Mouse (Mus musculus): ENCODE measurements around the gene Ero1lb. TPM values are rescaled to one million over a fixed set of nuclear protein-coding genes. Genes with fewer than 3 reads are reported as not detected.
"Not testable (repeated sequence)": the region's sequence is repeated elsewhere in the genome, so short reads cannot be mapped to it uniquely, and the experiment has no call there.

Ero1lb gene
- polyA plus RNA-seq, 1 experiment from 2014 or later, result 11.7 TPM

- H3K4me1 ChIP-seq (replicated peaks; ENCODE audit: control insufficient read depth, insufficient read depth, low read length), result no peaks in the 10 kb centered on the region
- no peak overlapping the region for H3K9ac ChIP-seq (ENCODE audit: low read length)
- no peaks in the 10 kb centered on the region; the same call in 1 of the 2 replicates for H3K27me3 ChIP-seq (ENCODE audit: control insufficient read depth, insufficient read depth, low read length)
- no peaks in the 10 kb centered on the region for H3K36me3 ChIP-seq (ENCODE audit: control insufficient read depth, insufficient read depth, low read length)
- ATAC-seq (replicated peaks; ENCODE audit: low FRiP score) (no peak), DNase-seq (ENCODE audit: low spot score) (no peak)
- H3K4me2 ChIP-seq (ENCODE audit: low read depth, low read length, severe bottlenecking), result no peak overlapping the region
- no peak overlapping the region for H3K27ac ChIP-seq (ENCODE audit: low read depth, low read length)
- H3K4me3 ChIP-seq (ENCODE audit: low read depth, low read length), result no peak overlapping the region
- H3K9me3 ChIP-seq (ENCODE audit: control insufficient read depth, low read length), result no peaks in the 10 kb centered on the region
- WGBS, result 81% methylated on average over 4 of the region's 4 CpGs
Measured at GRCm38 (mm10) chr13:12562256-12562655, 3.4 kb upstream of the Ero1lb start.

- H3K4me3 ChIP-seq (ENCODE audit: low read depth, low read length), result no peak overlapping the region
- H3K9ac ChIP-seq (ENCODE audit: low read length), result no peak overlapping the region
- H3K27ac ChIP-seq (ENCODE audit: low read depth, low read length), result no peak overlapping the region
- no peak overlapping the region for H3K4me2 ChIP-seq (ENCODE audit: low read depth, low read length, severe bottlenecking)
- 96% methylated on average over 1 of the region's 1 CpGs for WGBS
- no peaks in the 10 kb centered on the region for H3K4me1 ChIP-seq (replicated peaks; ENCODE audit: control insufficient read depth, insufficient read depth, low read length)
- H3K36me3 ChIP-seq (ENCODE audit: control insufficient read depth, insufficient read depth, low read length), result no peaks in the 10 kb centered on the region
- ATAC-seq (replicated peaks; ENCODE audit: low FRiP score) (no peak), DNase-seq (ENCODE audit: low spot score) (no peak)
- no peaks in the 10 kb centered on the region; the same call in 1 of the 2 replicates for H3K27me3 ChIP-seq (ENCODE audit: control insufficient read depth, insufficient read depth, low read length)
- no peaks in the 10 kb centered on the region for H3K9me3 ChIP-seq (ENCODE audit: control insufficient read depth, low read length)
Measured at GRCm38 (mm10) chr13:12567936-12568335, 2.3 kb downstream of the Ero1lb start.

GRCm38 (mm10) chr13:12568597-12569469, 3.2 kb downstream of the Ero1lb start:
- Histone ChIP-seq H3K9ac (ENCODE audit: low read length) (no peak overlapping the region), H3K4me3 (ENCODE audit: low read depth, low read length) (no peak overlapping the region), H3K27me3 (ENCODE audit: control insufficient read depth, insufficient read depth, low read length) (no peaks in the 10 kb centered on the region), H3K27ac (ENCODE audit: low read depth, low read length) (no peak overlapping the region), H3K4me1 (replicated peaks; ENCODE audit: control insufficient read depth, insufficient read depth, low read length) (no peaks in the 10 kb centered on the region), H3K9me3 (ENCODE audit: control insufficient read depth, low read length) (no peaks in the 10 kb centered on the region), H3K4me2 (ENCODE audit: low read depth, low read length, severe bottlenecking) (no peak overlapping the region), H3K36me3 (ENCODE audit: control insufficient read depth, insufficient read depth, low read length) (no peaks in the 10 kb centered on the region)
- 74% methylated on average over 9 of the region's 9 CpGs for WGBS
- DNase-seq (ENCODE audit: low spot score) (no peak), ATAC-seq (replicated peaks; ENCODE audit: low FRiP score) (no peak)

- Histone ChIP-seq H3K4me3 (ENCODE audit: low read depth, low read length) (no peak overlapping the region), H3K36me3 (ENCODE audit: control insufficient read depth, insufficient read depth, low read length) (no peaks in the 10 kb centered on the region), H3K27ac (ENCODE audit: low read depth, low read length) (no peak overlapping the region), H3K9ac (ENCODE audit: low read length) (no peak overlapping the region), H3K27me3 (ENCODE audit: control insufficient read depth, insufficient read depth, low read length) (no peaks in the 10 kb centered on the region), H3K4me1 (replicated peaks; ENCODE audit: control insufficient read depth, insufficient read depth, low read length) (no peaks in the 10 kb centered on the region), H3K4me2 (ENCODE audit: low read depth, low read length, severe bottlenecking) (no peak overlapping the region), H3K9me3 (ENCODE audit: control insufficient read depth, low read length) (no peaks in the 10 kb centered on the region)
- WGBS, result 55% methylated on average over 7 of the region's 7 CpGs
- ATAC-seq (replicated peaks; ENCODE audit: low FRiP score) (no peak), DNase-seq (ENCODE audit: low spot score) (no peak)
Measured at GRCm38 (mm10) chr13:12569741-12570140, 4.1 kb downstream of the Ero1lb start.

GRCm38 (mm10) chr13:12574979-12575536, 9.4 kb downstream of the Ero1lb start:
- ATAC-seq (replicated peaks; ENCODE audit: low FRiP score) (no peak), DNase-seq (ENCODE audit: low spot score) (no peak)
- no peaks in the 10 kb centered on the region for H3K36me3 ChIP-seq (ENCODE audit: control insufficient read depth, insufficient read depth, low read length)
- 86% methylated on average over 9 of the region's 9 CpGs for WGBS
- no peaks in the 10 kb centered on the region for H3K4me1 ChIP-seq (replicated peaks; ENCODE audit: control insufficient read depth, insufficient read depth, low read length)
- no peak overlapping the region for H3K4me2 ChIP-seq (ENCODE audit: low read depth, low read length, severe bottlenecking)
- no peak overlapping the region for H3K4me3 ChIP-seq (ENCODE audit: low read depth, low read length)
- H3K27ac ChIP-seq (ENCODE audit: low read depth, low read length), result no peak overlapping the region
- no peaks in the 10 kb centered on the region for H3K27me3 ChIP-seq (ENCODE audit: control insufficient read depth, insufficient read depth, low read length)
- no peak overlapping the region for H3K9ac ChIP-seq (ENCODE audit: low read length)
- no peaks in the 10 kb centered on the region for H3K9me3 ChIP-seq (ENCODE audit: control insufficient read depth, low read length)

GRCm38 (mm10) chr13:12578145-12578544, 12.5 kb downstream of the Ero1lb start:
- Histone ChIP-seq H3K4me2 (ENCODE audit: low read depth, low read length, severe bottlenecking) (no peak overlapping the region), H3K4me1 (replicated peaks; ENCODE audit: control insufficient read depth, insufficient read depth, low read length) (no peaks in the 10 kb centered on the region), H3K9me3 (ENCODE audit: control insufficient read depth, low read length) (no peaks in the 10 kb centered on the region), H3K27ac (ENCODE audit: low read depth, low read length) (no peak overlapping the region), H3K9ac (ENCODE audit: low read length) (no peak overlapping the region), H3K36me3 (ENCODE audit: control insufficient read depth, insufficient read depth, low read length) (no peaks in the 10 kb centered on the region), H3K27me3 (ENCODE audit: control insufficient read depth, insufficient read depth, low read length) (no peaks in the 10 kb centered on the region), H3K4me3 (ENCODE audit: low read depth, low read length) (no peak overlapping the region)
- DNase-seq (ENCODE audit: low spot score) (no peak), ATAC-seq (replicated peaks; ENCODE audit: low FRiP score) (no peak)
- WGBS, result 90% methylated on average over 5 of the region's 5 CpGs

GRCm38 (mm10) chr13:12589003-12589402, 23.3 kb downstream of the Ero1lb start:
- no peak overlapping the region for H3K4me2 ChIP-seq (ENCODE audit: low read depth, low read length, severe bottlenecking)
- no peak overlapping the region for H3K4me3 ChIP-seq (ENCODE audit: low read depth, low read length)
- H3K9me3 ChIP-seq (ENCODE audit: control insufficient read depth, low read length), result no peaks in the 10 kb centered on the region
- DNase-seq (ENCODE audit: low spot score) (peak; percentile 86), ATAC-seq (replicated peaks; ENCODE audit: low FRiP score) (peak; percentile 72)
- no peaks in the 10 kb centered on the region for H3K36me3 ChIP-seq (ENCODE audit: control insufficient read depth, insufficient read depth, low read length)
- H3K4me1 ChIP-seq (replicated peaks; ENCODE audit: control insufficient read depth, insufficient read depth, low read length), result no peaks in the 10 kb centered on the region
- H3K9ac ChIP-seq (ENCODE audit: low read length), result no peak overlapping the region
- H3K27me3 ChIP-seq (ENCODE audit: control insufficient read depth, insufficient read depth, low read length), result no peaks in the 10 kb centered on the region
- 3% methylated on average over 3 of the region's 3 CpGs for WGBS
- no peak overlapping the region for H3K27ac ChIP-seq (ENCODE audit: low read depth, low read length)

GRCm38 (mm10) chr13:12597075-12597474, 31.4 kb downstream of the Ero1lb start:
- H3K36me3 ChIP-seq (ENCODE audit: control insufficient read depth, insufficient read depth, low read length); H3K4me3 ChIP-seq (ENCODE audit: low read depth, low read length); H3K4me1 ChIP-seq (replicated peaks; ENCODE audit: control insufficient read depth, insufficient read depth, low read length); H3K27ac ChIP-seq (ENCODE audit: low read depth, low read length); H3K27me3 ChIP-seq (ENCODE audit: control insufficient read depth, insufficient read depth, low read length); H3K4me2 ChIP-seq (ENCODE audit: low read depth, low read length, severe bottlenecking); DNase-seq (ENCODE audit: low spot score); ATAC-seq (replicated peaks; ENCODE audit: low FRiP score); H3K9me3 ChIP-seq (ENCODE audit: control insufficient read depth, low read length); H3K9ac ChIP-seq (ENCODE audit: low read length): not testable (repeated sequence)
- WGBS, result 76% methylated on average over 2 of the region's 4 CpGs

- not testable (repeated sequence) for H3K9ac ChIP-seq (ENCODE audit: low read length); H3K36me3 ChIP-seq (ENCODE audit: control insufficient read depth, insufficient read depth, low read length); H3K4me1 ChIP-seq (replicated peaks; ENCODE audit: control insufficient read depth, insufficient read depth, low read length); H3K27ac ChIP-seq (ENCODE audit: low read depth, low read length); ATAC-seq (replicated peaks; ENCODE audit: low FRiP score); H3K4me2 ChIP-seq (ENCODE audit: low read depth, low read length, severe bottlenecking); DNase-seq (ENCODE audit: low spot score); H3K4me3 ChIP-seq (ENCODE audit: low read depth, low read length); H3K9me3 ChIP-seq (ENCODE audit: control insufficient read depth, low read length); H3K27me3 ChIP-seq (ENCODE audit: control insufficient read depth, insufficient read depth, low read length)
Measured at GRCm38 (mm10) chr13:12610206-12610605, 44.5 kb downstream of the Ero1lb start.
